Mouse (Mus musculus): ENCODE measurements around the gene Setx.

The Setx gene

DNA sequence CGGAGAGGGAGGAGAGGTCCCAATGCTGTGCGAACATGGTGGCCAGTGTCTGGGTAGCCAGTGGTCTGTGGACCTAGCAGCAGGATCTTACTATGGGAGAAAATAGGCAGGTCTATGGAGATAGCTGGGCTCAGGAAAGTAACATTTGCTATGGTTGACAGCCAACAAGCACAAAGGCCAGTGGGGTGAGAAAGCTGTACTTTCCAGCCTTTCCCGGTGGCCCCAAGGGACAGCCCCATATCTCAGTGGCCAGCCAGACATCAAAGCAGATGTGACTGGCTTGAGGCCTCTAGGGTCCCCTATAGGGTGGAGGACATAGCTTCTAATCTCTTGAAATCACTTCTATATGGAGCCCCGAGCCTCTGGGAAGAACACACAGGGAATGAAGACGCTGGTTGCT, 93.1 kb downstream of the Setx start:
- no peak for DNase-seq (ENCODE audit: low read depth, low spot score)

DNA sequence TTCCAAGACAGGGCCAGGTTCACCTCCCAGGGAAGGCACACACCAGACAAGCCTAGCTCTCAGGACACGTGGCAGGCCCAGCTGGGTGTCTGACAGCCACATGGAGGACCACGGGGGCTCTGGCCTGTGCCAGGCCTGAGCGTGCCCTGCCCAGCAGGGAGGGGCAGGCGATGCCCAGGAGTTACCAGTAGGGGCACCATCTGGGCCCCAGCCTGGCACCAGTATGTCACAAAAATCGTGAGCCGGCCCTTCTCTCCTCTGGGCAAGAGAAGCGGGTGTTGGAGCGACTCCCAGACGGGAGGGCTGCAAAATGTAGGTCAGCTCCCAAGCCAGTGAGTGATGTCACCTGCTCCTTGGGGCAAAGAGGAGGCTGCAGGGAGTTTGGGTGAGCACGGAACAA, 93.9 kb downstream of the Setx start:
- no peak for DNase-seq (ENCODE audit: low read depth, low spot score)

GRCm38 (mm10) chr2:29218831-29219230, 94.8 kb downstream of the Setx start:
- DNase-seq (ENCODE audit: low read depth, low spot score) = no peak

DNA sequence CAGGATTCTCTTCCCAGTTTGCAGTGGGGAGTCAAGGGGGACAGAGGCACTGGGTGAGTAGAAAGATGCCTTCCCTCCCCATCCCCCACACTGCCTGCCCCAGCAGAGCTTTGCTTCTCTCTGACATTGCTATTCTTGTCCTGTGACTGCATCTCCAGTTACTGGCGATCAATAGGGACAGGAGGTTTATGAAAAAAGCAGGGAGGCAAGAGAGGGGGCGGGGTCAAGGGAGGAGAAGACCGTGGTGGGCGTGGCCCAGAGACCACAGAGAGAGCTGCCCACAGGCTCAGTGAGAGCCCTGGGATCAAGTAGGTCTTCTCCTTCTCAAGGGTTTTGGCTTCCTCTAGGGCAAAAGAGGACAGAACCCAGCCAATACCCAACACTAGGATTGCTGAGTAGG, 98.3 kb downstream of the Setx start:
- peak; percentile 11 for DNase-seq (ENCODE audit: low read depth, low spot score)

DNA sequence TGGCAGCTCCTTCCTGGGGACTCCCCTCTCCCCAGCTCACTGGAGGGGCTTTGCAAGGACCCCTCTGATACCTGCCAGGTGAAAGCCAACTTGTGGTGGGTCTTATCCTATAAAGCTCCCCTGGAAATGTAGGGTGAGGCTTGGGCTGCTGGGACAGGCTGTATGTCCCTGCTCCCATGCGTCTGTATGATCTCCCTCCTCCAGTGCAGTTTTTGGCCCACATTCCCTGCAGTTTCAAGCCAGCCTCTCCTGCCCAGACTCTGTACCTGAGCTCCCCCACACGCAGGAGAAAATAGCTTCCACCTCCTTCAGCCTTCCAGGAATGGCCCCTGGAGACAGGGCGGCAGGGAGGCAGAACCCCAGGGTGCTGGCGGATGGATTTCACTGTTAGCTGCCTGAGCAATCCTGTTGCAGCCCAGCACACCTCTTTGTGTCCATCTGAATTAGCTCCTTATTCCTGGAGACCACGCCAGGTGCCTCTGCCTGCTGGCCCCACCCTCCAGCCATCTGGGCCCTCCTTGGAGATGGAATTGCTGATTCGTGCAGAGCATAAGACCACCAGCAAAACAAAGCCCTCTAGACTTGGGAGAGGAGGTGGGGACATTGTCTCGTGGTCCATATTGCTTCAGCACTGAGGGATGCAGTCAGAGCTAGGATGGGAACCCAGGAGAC, 99.7 kb downstream of the Setx start:
- DNase-seq (ENCODE audit: low read depth, low spot score) = no peak

GRCm38 (mm10) chr2:29226671-29227070, 102.7 kb downstream of the Setx start:
- DNase-seq (ENCODE audit: low read depth, low spot score) = no peak

GRCm38 (mm10) chr2:29230191-29230835, 106.3 kb downstream of the Setx start:
- no peak for DNase-seq (ENCODE audit: low read depth, low spot score)
